Mouse (Mus musculus) stomach, adult 2 months (tissue): ENCODE data around the gene Gm7030. TPM values are rescaled to one million over a fixed set of nuclear protein-coding genes. Genes with fewer than 3 reads are reported as not detected.

Source experiments
- polyA plus RNA-seq: library from polyadenylated mRNA; depleted of rRNA; stranded (reverse); fragments of >200 nt; gene quantifications from 2 replicates; pipeline ENCODE4 v1.2.3, GENCODE M21; 2012; rRNA removed

The Gm7030 gene
- not detected in 2 replicates for polyA plus RNA-seq

DNA sequence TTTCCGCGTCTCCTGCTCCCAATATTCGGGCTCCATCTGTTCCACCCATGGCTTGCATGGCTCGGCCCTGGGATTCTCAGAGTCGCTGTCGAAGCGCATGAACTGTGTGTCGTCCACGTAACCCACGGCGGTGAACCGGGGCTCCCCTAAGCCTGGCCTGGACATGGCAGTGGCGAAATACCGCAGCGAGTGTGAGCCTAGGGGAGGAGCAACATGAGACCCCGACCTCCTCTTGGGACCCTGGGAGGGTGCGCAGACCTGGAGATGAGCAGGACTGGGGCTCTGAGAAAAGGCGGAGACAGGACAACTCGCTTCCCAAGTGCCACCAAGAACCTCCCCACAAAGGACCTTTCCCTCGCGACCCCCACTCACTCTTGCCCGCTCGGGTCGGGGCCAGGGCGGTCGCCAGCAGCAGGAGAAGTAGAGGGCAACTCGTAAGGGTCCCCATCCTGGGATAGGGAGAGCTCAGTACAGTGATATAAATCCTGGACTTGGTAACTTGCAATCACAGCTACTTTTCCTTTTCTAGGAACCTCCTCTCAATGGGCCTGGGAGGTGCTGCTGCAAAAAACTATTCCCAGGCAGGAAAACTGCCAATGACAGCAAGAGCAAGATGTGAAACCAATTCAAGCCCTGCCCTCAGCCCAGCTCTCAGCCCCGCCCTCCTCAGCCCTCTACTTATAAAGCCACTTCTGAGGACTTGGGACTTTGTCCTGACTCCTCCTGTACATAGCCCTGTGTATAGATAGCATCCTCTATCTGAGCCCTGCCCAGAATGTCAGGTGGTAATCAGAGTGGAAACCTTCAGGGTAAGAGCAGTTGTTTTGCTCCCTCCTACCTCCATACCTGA, at the start of gene Gm7030:
Gm7030 (minus strand) TSS at position 458 of the 850 bp plus-strand sequence.

DNA sequence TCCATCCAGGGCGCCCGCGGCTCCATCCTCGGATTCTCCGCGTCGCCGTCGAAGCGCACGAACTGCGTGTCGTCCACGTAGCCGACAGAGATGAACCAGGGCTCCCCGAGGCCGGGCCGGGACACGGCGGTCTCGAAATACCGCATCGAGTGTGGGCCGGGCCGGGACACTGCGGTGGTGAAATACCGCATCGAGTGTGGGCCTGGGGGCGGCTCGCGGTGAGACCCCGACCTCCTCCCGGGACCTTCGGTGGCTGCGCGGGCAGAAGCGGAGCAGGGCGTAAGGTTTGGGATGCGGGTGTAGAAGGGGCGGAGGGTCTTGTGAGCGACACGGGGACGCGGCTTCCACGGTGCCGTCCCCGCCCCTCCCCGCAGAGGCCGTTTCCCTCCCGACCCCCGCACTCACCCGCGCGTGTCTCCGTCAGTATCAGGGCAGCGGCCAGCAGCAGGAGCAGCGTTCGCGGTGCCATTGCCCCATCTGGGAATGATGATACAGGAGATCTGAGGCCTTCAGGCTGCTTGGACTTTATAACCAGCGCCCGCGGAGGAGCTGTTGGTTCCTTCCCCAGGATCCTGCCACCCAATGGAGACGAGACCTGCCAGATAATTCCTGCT, 38.9 kb upstream of the Gm7030 start, which contains the start of gene Gm8909:
Gm8909 (minus strand) TSS at position 499 of the 614 bp plus-strand sequence.

DNA sequence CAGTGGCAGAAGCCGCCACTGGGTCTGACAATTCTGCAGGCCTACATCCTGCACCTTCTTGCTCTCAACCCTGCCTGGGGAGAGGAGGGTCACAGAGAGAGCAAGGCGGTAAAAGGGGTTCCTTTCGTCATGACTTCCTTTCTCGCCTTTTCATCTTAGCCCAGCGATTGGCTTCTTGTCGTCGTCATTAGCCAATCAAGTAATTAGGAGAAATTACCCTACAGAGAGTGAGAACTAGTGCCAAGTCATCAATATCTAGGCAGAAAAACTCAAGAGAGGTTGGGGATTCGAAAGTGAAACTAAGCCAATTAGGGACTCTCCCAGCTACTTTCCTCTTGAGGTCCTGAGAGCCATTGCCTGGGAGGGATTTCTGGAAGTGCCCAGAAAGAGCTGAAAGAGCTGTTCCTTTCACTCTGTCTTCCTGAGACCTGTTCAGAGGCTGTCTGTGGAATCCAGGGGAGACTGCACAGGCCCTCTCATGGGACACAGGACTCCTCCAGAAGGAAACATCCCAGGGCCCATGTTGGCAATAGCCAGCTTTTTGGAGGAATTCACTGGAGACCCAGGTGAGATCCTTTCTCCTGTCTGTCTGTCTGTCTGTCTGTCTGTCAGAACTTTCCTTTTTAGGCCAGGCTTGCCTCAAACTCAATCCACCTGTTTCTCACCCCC, 7.7 kb downstream of the Gm7030 start, which contains the start of gene Gm19684:
Gm19684 (plus strand) TSS at position 327 of the 669 bp plus-strand sequence.

Other genes starting within 250 kb of the Gm7030 start
- gene Dhx16, start 249.6 kb downstream of the Gm7030 start, polyA plus RNA-seq = 20.6 and 21.0 TPM in 2 replicates
- gene 2310061I04Rik, start 232.0 kb downstream of the Gm7030 start, polyA plus RNA-seq = 53.9 and 85.6 TPM in 2 replicates
- gene Atat1, start 219.3 kb downstream of the Gm7030 start, polyA plus RNA-seq = 22.6 and 22.8 TPM in 2 replicates
- 38.4 and 50.2 TPM in 2 replicates for gene Mrps18b, start 213.0 kb downstream of the Gm7030 start, polyA plus RNA-seq
- 13.8 and 14.0 TPM in 2 replicates for gene Ppp1r10, start 213.0 kb downstream of the Gm7030 start, polyA plus RNA-seq
- 39.1 and 41.5 TPM in 2 replicates for gene Abcf1, start 159.7 kb downstream of the Gm7030 start, polyA plus RNA-seq
- 9.6 and 12.7 TPM in 2 replicates for gene Gnl1, start 149.6 kb downstream of the Gm7030 start, polyA plus RNA-seq
- gene Prr3, start 149.2 kb downstream of the Gm7030 start, polyA plus RNA-seq = 6.3 and 6.9 TPM in 2 replicates
- 0.18 and 0.83 TPM in 2 replicates for gene H2-T24, start 108.9 kb downstream of the Gm7030 start, polyA plus RNA-seq
- 60.2 and 70.8 TPM in 2 replicates for gene H2-T23, start 96.6 kb downstream of the Gm7030 start, polyA plus RNA-seq
- 13.8 and 15.3 TPM in 2 replicates for gene H2-T22, start 86.7 kb downstream of the Gm7030 start, polyA plus RNA-seq
- 0.05 and 0.11 TPM in 2 replicates for gene Gm6034, start 86.5 kb downstream of the Gm7030 start, polyA plus RNA-seq
- 0.05 TPM in 1 of 2 replicates, not detected in the other for gene Gm11127, start 71.1 kb downstream of the Gm7030 start, polyA plus RNA-seq
- 0.12 TPM in 1 of 2 replicates, not detected in the other for gene Gm19684, start 7.7 kb downstream of the Gm7030 start, polyA plus RNA-seq
- 0.17 and 0.55 TPM in 2 replicates for gene Gm8909, start 39.1 kb upstream of the Gm7030 start, polyA plus RNA-seq
- not detected in 2 replicates for gene H2-T3, start 60.9 kb upstream of the Gm7030 start, polyA plus RNA-seq
- 77.7 and 108 TPM in 2 replicates for gene Rpp21, start 128.6 kb upstream of the Gm7030 start, polyA plus RNA-seq
- 4.6 and 4.7 TPM in 2 replicates for gene Trim39, start 142.8 kb upstream of the Gm7030 start, polyA plus RNA-seq
- not detected in 2 replicates for gene H2-M10.2, start 157.1 kb upstream of the Gm7030 start, polyA plus RNA-seq
- gene H2-M10.1, start 196.7 kb upstream of the Gm7030 start, polyA plus RNA-seq = not detected in 2 replicates
- gene H2-M10.3, start 239.0 kb upstream of the Gm7030 start, polyA plus RNA-seq = not detected in 2 replicates